Mouse (Mus musculus) cerebellum, adult 8-10 months (tissue): ENCODE results near the gene Zfp354a.
"Not testable (repeated sequence)": the region's sequence is repeated elsewhere in the genome, so short reads cannot be mapped to it uniquely, and the experiment has no call there.

Source experiments
- DNase-seq: peaks from one replicate; pipeline ENCODE4 v3.0.0; 2022

The Zfp354a gene

GRCm38 (mm10) chr11:51059151-51059571, at the start of gene Zfp354a:
Zfp354a (plus strand) TSS chr11:51059257.
- peak; percentile 79 for DNase-seq

GRCm38 (mm10) chr11:51011821-51012220, 47.2 kb upstream of the Zfp354a start:
- no peak for DNase-seq

- DNase-seq, result no peak
These were observed 45.1 kb upstream of the Zfp354a start, which contains the start of gene Olfr54 for GRCm38 (mm10) chr11:51013936-51014335. Olfr54 (plus strand) TSS chr11:51014236.

GRCm38 (mm10) chr11:51016341-51016740, 42.7 kb upstream of the Zfp354a start:
- DNase-seq, result no peak

GRCm38 (mm10) chr11:51026811-51027210, 32.2 kb upstream of the Zfp354a start:
- DNase-seq, result not testable (repeated sequence)

GRCm38 (mm10) chr11:51029381-51029780, 29.7 kb upstream of the Zfp354a start:
- DNase-seq, result not testable (repeated sequence)

GRCm38 (mm10) chr11:51030225-51030624, 28.8 kb upstream of the Zfp354a start:
- no peak for DNase-seq

GRCm38 (mm10) chr11:51032851-51033250, 26.2 kb upstream of the Zfp354a start:
- peak; percentile 18 for DNase-seq

- not testable (repeated sequence) for DNase-seq
These were observed 24.9 kb upstream of the Zfp354a start for GRCm38 (mm10) chr11:51034141-51034540.

- no peak for DNase-seq
These were observed 23.1 kb upstream of the Zfp354a start for GRCm38 (mm10) chr11:51035951-51036350.

- DNase-seq, result not testable (repeated sequence)
These were observed 14.3 kb upstream of the Zfp354a start for GRCm38 (mm10) chr11:51044776-51045175.

- DNase-seq, result not testable (repeated sequence)
These were observed 11.2 kb upstream of the Zfp354a start, which contains the start of gene Olfr1375 for GRCm38 (mm10) chr11:51047809-51048208. Olfr1375 (plus strand) TSS chr11:51048109.

GRCm38 (mm10) chr11:51051678-51052077, 7.4 kb upstream of the Zfp354a start:
- DNase-seq, result no peak

GRCm38 (mm10) chr11:51053230-51053629, 5.8 kb upstream of the Zfp354a start:
- DNase-seq, result no peak

GRCm38 (mm10) chr11:51059640-51060039, 583 bp downstream of the Zfp354a start:
- DNase-seq, result no peak

GRCm38 (mm10) chr11:51060981-51061380, 1.9 kb downstream of the Zfp354a start:
- no peak for DNase-seq

- DNase-seq, result no peak
These were observed 4.2 kb downstream of the Zfp354a start for GRCm38 (mm10) chr11:51063276-51063675.

GRCm38 (mm10) chr11:51063841-51064240, 4.8 kb downstream of the Zfp354a start:
- DNase-seq, result no peak

GRCm38 (mm10) chr11:51084527-51084926, 25.5 kb downstream of the Zfp354a start:
- no peak for DNase-seq

GRCm38 (mm10) chr11:51085269-51085668, 26.2 kb downstream of the Zfp354a start:
- no peak for DNase-seq

- no peak for DNase-seq
These were observed 48.2 kb downstream of the Zfp354a start for GRCm38 (mm10) chr11:51107261-51107660.

- no peak for DNase-seq
These were observed 51.6 kb downstream of the Zfp354a start for GRCm38 (mm10) chr11:51110621-51111020.
